Mouse (Mus musculus) G1E (cell line): ENCODE measurements around the gene Ptpn21. TPM values are rescaled to one million over a fixed set of nuclear protein-coding genes. Genes with fewer than 3 reads are reported as not detected.

ENCODE experiments used
- ATAC-seq: 2 replicates; pipeline ENCODE4 v1.8.0; 2016; ENCODE audit warnings: mild to moderate bottlenecking; ENCODE audit not compliant: insufficient number of reproducible peaks, poor library complexity, low FRiP score, severe bottlenecking; ENCODE audit errors: extremely low read depth
- DNase-seq: peaks from one replicate; pipeline ENCODE4 v3.0.0; 2012; ENCODE audit warnings: low spot score
- H3K27me3 ChIP-seq: 2 replicates; pipeline ENCODE4 v1.6.1; 2012; ENCODE audit warnings: mild to moderate bottlenecking, low read length, inconsistent platforms; ENCODE audit not compliant: insufficient read depth
- H3K36me3 ChIP-seq: replicated peaks from 2 replicates; pipeline ENCODE3; 2012; ENCODE audit warnings: mild to moderate bottlenecking, inconsistent platforms
- H3K4me1 ChIP-seq: 2 replicates; pipeline ENCODE4 v1.6.1; 2012; ENCODE audit warnings: low read depth, low read length, inconsistent platforms, mixed read lengths; ENCODE audit not compliant: insufficient read depth
- H3K4me3 ChIP-seq: 2 replicates; pipeline ENCODE4 v1.5.1; 2012; ENCODE audit warnings: low read depth, mild to moderate bottlenecking, inconsistent platforms, low read length, moderate library complexity, mixed read lengths
- H3K9me3 ChIP-seq: replicated peaks from 2 replicates; pipeline ENCODE4 v1.6.1; 2012; ENCODE audit warnings: inconsistent platforms
- CTCF ChIP-seq: IDR thresholded peaks from 2 replicates; pipeline ENCODE4 v1.5.1; 2012; ENCODE audit warnings: low read depth, low read length, inconsistent platforms, mixed read lengths
- GATA1 ChIP-seq: IDR thresholded peaks from 2 replicates; pipeline ENCODE4 v1.6.1; 2012; ENCODE audit warnings: borderline replicate concordance, low read length, inconsistent platforms, mixed read lengths
- GATA2 ChIP-seq: IDR thresholded peaks from 2 replicates; pipeline ENCODE4 v1.6.1; 2012; ENCODE audit warnings: low read depth, low read length, inconsistent platforms, borderline replicate concordance
- POLR2AphosphoS5 ChIP-seq: IDR thresholded peaks from 2 replicates; pipeline ENCODE4 v1.6.1; 2012; ENCODE audit warnings: low read depth, low read length, inconsistent platforms; ENCODE audit not compliant: insufficient replicate concordance
- TAL1 ChIP-seq: conservative IDR thresholded peaks from 2 replicates; pipeline ENCODE4 v1.6.1; 2012; ENCODE audit warnings: low read depth, low read length, inconsistent platforms, mixed read lengths
- polyA plus RNA-seq: library from polyadenylated mRNA; stranded (reverse); fragments of >175 nt; gene quantifications from 2 replicates; pipeline ENCODE4 v1.2.3, GENCODE M21; 2012
- total RNA-seq, 2 experiments: library from RNA; stranded (forward) in 1 of 2; stranded (reverse) in 1 of 2; fragments of 200-1000 nt in 1 of 2; fragments of >200 nt in 1 of 2; fragmentation: Nextera tagmentation in 1 of 2; gene quantifications; 2 replicates each; pipeline ENCODE4 v1.2.3; 2014 to 2017

Ptpn21 gene
- total and polyA plus RNA-seq, 3 experiments = 7.2 to 35.4 (median 9.0) TPM

GRCm38 (mm10) chr12:98726078-98726477 is 11.1 kb downstream of the Ptpn21 start:
- no peaks in the 10 kb centered on the region for H3K4me1 ChIP-seq
- peaks cover 42% of the 10 kb centered on the region for H3K36me3 ChIP-seq
- ATAC-seq (no peak), DNase-seq (no peak)
- no peak overlapping the region for H3K4me3 ChIP-seq
- TF ChIP-seq CTCF (no peak), GATA2 (no peak), GATA1 (no peak), TAL1 (no peak), POLR2AphosphoS5 (no peak)
- H3K27me3 ChIP-seq = no peaks in the 10 kb centered on the region
- no peaks in the 10 kb centered on the region for H3K9me3 ChIP-seq

GRCm38 (mm10) chr12:98724976-98725375 is 12.2 kb downstream of the Ptpn21 start:
- DNase-seq (no peak), ATAC-seq (no peak)
- peaks cover 2% of the 10 kb centered on the region; the same call in 1 of the 2 replicates for H3K4me1 ChIP-seq
- no peak overlapping the region for H3K4me3 ChIP-seq
- H3K36me3 ChIP-seq = peaks cover 36% of the 10 kb centered on the region
- H3K9me3 ChIP-seq = no peaks in the 10 kb centered on the region
- H3K27me3 ChIP-seq = no peaks in the 10 kb centered on the region
- TF ChIP-seq GATA1 (no peak), GATA2 (no peak), TAL1 (no peak), CTCF (no peak), POLR2AphosphoS5 (no peak)

GRCm38 (mm10) chr12:98724224-98724623 is 13.0 kb downstream of the Ptpn21 start:
- H3K27me3 ChIP-seq = no peaks in the 10 kb centered on the region
- H3K4me3 ChIP-seq = no peak overlapping the region
- no peak for DNase-seq
- TF ChIP-seq GATA2 (no peak), TAL1 (no peak), GATA1 (no peak), POLR2AphosphoS5 (no peak), CTCF (no peak)
- H3K9me3 ChIP-seq = no peaks in the 10 kb centered on the region
- peaks cover 2% of the 10 kb centered on the region; the same call in 1 of the 2 replicates for H3K4me1 ChIP-seq
- H3K36me3 ChIP-seq = peaks cover 32% of the 10 kb centered on the region
- no peak for ATAC-seq

GRCm38 (mm10) chr12:98721030-98721429 is 16.2 kb downstream of the Ptpn21 start:
- no peak for TF ChIP-seq GATA1
- no peak for TF ChIP-seq POLR2AphosphoS5
- TF ChIP-seq CTCF = no peak
- TF ChIP-seq GATA2 = no peak
- TF ChIP-seq TAL1 = no peak
- Histone ChIP-seq H3K9me3 (no peaks in the 10 kb centered on the region), H3K4me3 (no peak overlapping the region), H3K27me3 (no peaks in the 10 kb centered on the region), H3K4me1 (peaks cover 2% of the 10 kb centered on the region; the same call in 1 of the 2 replicates), H3K36me3 (peaks cover 19% of the 10 kb centered on the region)
- ATAC-seq = no peak
- no peak for DNase-seq

GRCm38 (mm10) chr12:98720628-98721027 is 16.6 kb downstream of the Ptpn21 start:
- H3K36me3 ChIP-seq = peaks cover 17% of the 10 kb centered on the region
- no peaks in the 10 kb centered on the region for H3K27me3 ChIP-seq
- no peak overlapping the region for H3K4me3 ChIP-seq
- DNase-seq (no peak), ATAC-seq (no peak)
- no peaks in the 10 kb centered on the region for H3K9me3 ChIP-seq
- H3K4me1 ChIP-seq = peaks cover 2% of the 10 kb centered on the region; the same call in 1 of the 2 replicates
- TF ChIP-seq GATA2 (no peak), POLR2AphosphoS5 (no peak), TAL1 (no peak), CTCF (no peak), GATA1 (no peak)

- TF ChIP-seq POLR2AphosphoS5 = no peak
- TF ChIP-seq TAL1 = no peak
- TF ChIP-seq GATA2 = no peak
- TF ChIP-seq CTCF = no peak
- no peak for TF ChIP-seq GATA1
Observed at GRCm38 (mm10) chr12:98716142-98716541, 21.1 kb downstream of the Ptpn21 start.

GRCm38 (mm10) chr12:98714757-98715156 is 22.4 kb downstream of the Ptpn21 start:
- TF ChIP-seq CTCF (no peak), GATA2 (no peak), GATA1 (no peak)
- H3K4me1 ChIP-seq = no peaks in the 10 kb centered on the region
- H3K9me3 ChIP-seq = no peaks in the 10 kb centered on the region
- H3K27me3 ChIP-seq = no peaks in the 10 kb centered on the region
- H3K4me3 ChIP-seq = no peak overlapping the region
- ATAC-seq (no peak), DNase-seq (no peak)
- peaks cover 16% of the 10 kb centered on the region for H3K36me3 ChIP-seq

More at GRCm38 (mm10) chr12:98716142-98716541, 21.1 kb downstream of the Ptpn21 start:
- Histone ChIP-seq H3K36me3 (peaks cover 19% of the 10 kb centered on the region), H3K4me1 (peaks cover 2% of the 10 kb centered on the region; the same call in 1 of the 2 replicates), H3K4me3 (no peak overlapping the region), H3K27me3 (no peaks in the 10 kb centered on the region), H3K9me3 (no peaks in the 10 kb centered on the region)
- DNase-seq (no peak), ATAC-seq (no peak)
